Mouse (Mus musculus) right cerebral cortex, postnatal 4 days (tissue): ENCODE measurements around the gene Man1a2.

Experiments used
- DNase-seq: peaks from one replicate; pipeline ENCODE4 v3.0.0-alpha.2; 2022

Man1a2 gene

DNA sequence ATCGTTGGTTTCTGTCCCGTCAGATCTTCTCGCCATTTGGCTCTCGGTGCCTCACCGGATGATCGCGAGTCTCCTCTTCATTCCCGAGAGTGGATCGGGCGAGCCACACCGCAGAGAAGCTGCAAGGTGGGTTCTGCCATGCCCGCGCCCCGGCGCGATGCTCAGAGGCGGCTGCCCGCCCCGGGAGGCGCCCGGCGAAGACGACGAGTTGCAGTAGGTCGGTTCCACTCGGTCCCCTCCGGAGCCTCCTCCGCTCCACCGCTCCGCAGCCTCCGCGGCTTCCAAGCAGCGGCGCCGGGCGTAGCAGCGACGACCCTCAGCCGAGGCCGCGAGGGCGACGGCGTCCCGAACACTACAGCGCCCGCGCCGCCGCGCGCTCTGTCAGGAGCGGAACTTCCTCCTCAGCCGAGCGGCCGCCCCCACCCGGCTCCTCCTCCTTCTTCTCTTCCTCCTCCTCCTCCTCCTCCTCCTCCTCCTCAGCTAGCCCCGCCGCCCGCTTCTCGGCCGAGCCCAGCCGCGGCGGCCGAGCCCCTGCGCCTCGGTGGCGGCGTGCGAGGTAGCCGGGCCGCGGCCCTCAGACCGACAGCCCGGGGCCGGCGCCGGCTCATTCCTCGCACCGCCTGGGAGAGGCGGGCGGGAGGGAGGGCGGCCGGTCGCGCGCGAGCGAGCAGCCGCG lies at the start of gene Man1a2:
TSS of gene Man1a2 (minus strand) at position 417 of the 676 bp plus-strand sequence.
- DNase-seq = peak; percentile 82

DNA sequence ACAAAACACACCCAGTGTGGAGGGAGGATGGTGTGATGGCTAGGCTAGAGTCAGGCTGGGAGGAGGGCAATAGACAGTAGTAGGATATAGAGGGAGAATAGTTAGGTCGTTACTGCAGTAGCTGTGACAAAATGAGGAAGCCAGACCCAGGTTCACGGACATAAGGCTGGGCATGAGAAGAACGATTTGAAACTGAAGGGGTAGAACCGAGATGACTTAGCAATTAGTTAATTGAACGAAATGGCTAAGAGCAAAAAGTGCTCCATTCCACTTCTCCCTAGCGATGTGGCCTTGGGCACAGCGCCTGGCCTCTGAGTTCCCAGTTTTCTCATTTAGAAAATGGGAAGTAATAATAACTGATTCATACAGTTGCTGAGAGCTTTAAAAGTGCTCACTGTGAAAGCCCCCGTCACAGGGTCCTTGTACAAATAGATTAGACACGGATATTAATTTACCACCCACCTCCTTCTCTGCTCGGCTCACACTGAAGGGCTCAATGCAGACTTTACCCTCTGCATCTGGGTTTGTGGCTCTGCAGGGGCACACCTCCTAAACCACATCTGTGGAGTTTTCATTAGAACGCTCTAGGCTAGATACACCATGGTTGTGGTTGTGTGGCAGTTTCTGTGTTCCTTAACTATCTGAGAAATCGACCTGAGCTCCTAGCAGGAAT lies 49.3 kb upstream of the Man1a2 start:
- no peak for DNase-seq

DNA sequence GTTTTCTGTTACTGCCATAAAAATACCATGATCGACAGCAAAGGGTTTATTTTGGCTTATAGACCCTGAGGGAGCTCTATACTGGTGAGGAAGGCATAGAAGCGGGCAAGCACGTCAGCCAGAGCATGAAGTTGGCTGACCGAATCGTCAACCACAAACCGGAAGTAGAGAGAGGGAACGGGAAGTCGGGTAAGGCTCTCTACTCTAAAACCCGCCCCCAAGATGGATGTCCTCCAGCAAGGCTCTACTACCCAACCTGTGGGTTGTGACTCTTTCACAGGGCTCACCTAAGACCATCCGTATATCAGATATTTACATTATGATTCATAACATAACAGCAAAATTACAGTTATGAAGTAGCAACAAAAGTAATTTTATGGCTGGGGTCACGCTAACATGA lies 46.6 kb upstream of the Man1a2 start:
- DNase-seq = no peak

DNA sequence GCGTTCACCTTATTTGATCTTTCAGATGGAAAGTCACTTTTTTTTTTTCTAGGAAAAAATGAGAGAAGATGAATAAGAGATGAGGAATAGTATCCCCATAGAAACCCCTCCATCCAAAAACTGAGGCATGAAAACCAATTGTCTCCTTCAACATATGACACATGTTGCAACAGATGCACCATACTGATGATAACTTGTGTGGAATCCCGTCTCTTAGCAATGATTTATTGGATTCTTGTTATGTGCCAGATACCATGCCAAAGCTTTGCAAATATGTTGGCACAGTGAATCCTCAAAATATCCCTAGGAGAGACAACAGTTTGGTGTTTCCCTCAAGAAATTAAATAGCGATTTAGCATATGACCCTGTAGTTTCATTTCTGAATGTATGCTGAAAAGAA lies 46.0 kb upstream of the Man1a2 start:
- DNase-seq = no peak

DNA sequence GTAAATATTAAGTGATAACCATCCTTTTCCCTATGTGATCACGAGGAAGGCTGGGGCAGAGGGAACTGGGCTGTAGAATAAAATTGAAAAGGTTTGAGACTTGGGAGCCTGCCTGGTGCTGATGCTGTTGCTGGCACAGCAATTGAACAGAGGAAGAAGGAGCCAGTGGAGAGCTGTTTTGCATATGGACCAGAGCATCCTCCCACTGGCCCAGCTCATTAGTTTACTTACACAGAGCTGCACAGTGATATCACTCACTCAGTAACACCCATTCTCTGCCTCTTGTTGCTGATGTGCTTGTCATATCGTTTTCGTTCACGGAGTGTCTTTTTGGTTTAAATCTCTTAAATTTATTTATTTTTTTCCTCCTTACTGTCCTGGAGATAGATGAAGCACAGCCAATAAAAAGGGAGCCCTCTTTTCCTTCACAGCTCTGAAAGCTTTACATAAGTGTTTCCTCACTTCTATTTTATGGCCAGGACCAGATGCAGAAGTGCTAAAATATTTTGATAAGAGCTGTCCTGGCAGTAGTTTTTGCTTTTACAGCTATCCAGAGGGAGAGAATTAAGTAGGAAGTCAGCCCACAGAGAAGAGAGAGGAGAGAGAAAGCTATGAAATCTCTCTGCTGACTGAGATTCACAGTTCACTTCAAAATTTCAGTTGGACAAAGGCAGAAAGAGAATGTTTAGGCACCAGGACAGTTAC lies 42.9 kb upstream of the Man1a2 start:
- peak; percentile 11 for DNase-seq

DNA sequence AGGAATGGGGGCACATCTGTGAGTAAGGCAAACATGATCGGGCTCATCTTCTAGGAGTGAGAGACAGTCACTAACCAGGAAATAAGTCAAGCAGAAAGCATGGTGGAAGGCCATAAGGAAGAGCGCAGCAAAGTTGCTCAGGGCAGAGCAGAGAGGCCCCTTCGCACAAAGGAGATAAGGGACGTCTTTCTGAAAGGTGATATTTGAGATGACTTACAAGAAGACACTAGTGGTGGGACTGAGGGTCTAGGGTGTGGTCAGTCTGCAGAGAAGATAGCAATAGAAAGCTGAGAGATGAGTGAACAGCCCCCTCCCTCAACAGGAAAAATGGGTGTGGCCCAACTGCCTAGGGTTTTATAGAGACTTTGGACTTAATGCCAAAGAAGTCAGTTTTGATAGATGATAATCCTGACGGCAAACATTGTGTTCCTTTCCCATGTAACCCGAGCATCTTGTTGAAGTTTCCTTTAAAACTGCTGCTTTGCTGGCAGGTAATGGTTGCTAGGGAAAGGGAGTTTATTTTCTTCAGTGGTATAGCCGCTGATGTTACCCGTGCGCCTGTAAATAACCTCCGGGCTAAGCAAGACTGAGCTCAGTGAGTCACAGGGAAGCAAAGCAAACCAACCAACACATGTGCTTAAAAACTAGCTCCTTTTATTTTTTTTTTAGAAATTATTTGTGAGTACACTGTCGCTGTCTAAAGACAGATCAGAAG lies 40.8 kb upstream of the Man1a2 start:
- no peak for DNase-seq

DNA sequence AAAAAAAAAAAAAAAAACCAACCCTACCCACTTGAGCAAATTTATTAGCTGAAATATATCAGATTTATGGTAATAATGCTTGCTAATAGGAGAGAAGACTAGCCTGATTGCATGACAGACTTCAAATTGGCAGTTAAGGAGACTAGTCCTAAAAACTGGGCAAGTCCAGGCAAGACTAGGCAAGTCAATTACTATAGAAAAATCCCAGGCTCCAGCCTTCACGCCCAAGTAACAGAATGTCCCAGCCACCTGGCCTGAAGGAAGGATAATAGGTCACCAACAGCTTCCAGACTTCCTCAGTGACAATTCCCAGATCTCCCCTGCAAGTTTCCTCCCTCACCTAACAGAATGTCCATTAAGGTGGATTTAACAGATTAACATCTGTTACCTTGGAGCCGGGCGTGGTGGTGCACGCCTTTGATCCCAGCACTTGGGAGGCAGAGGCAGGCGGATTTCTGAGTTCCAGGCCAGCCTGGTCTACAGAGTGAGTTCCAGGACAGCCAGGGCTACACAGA lies 35.5 kb upstream of the Man1a2 start:
- no peak for DNase-seq

DNA sequence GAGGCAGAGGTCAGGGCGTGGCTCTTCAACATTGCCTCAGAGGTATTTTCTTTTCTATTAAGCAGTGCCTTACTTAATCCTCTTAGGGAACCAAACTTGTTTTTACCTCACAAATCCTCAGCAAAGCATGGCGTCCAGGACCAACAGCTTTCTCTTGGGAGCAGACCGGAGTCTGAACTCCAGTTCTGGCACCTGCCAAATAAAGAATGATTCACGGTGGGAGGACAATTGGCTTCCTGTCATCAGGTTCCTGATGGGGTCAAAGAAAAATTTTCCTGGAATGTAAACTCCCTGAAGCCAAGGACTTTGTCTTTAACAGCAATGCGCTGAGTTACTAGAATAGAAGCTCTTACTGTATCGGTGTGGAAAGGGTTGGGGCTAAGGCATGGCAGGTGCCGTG lies 30.9 kb upstream of the Man1a2 start:
- no peak for DNase-seq

DNA sequence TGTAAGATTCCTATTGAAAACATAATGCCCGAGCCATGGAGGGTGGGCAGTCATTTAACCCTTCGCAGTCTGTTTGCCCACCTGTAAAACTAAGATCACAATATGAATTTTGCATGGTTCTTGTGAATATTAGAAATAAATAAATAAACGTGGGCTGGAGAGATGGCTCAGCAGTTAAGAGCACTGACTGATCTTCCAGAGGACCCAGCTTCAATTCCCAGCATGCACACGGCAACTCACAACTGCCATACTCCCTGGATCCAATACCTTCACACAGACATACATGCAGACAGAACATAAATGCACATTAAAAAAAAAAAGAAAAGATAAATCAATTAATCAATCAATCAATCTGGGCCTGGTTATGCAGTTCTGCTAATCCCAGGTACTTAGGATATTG lies 30.1 kb upstream of the Man1a2 start:
- no peak for DNase-seq

DNA sequence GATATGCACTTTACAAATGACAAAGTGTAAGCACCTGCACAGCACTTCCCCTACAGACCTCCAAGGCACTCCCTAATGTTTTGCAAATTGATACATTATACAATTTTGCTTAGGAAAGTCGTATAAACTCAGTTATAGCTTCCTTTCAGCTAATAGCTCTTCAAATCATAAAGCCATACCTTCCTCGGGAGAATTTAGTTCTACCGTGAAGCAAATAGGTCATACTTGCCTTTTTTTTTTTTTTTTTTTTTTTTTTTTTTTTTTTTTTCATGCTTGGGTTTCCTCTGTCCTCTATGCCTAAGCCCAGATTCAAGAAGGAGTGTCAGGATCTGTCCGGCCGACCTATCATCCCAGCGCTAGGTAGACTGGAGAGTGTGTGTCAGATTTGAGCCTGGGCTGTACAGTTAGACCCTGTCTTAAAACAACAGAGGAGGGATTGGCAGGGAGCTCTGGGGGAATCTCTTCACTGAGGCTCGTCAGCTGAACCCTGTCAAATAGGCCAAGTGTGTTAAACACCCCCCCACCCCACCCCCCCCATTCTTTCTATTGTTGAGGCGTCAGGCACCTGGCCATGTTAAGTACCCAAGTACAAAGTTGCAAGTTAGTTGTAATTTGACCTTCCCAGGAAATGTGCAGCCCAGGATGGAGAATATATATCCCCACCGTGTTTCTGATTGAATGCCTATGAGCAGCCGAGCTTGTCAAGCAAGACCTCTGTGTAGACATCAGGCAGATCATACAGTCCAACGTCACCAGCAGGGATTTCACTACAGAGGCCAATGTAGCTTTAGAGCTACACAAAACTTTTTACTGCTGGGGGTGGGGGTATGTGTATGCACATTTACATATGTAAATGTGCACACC lies 28.1 kb upstream of the Man1a2 start:
- no peak for DNase-seq

DNA sequence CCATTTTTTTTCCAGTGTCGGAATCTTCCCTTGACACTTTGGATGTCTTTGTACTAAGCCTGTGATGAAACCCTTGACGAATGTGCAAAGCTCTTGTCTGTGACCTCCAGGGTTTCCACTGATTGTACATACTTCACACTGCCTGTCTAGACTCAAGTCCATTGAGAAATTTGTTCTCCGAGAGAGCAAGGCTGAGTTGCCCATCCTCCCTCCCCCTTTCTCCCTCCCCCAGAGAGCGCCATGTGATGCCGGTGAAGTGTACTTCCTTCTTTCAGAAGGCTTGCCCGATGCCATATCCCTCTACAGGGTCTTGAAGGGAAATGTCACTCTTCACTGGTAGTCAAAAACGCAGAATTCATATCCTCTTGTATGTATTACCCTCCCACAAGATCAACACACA lies 26.8 kb upstream of the Man1a2 start:
- DNase-seq = no peak

DNA sequence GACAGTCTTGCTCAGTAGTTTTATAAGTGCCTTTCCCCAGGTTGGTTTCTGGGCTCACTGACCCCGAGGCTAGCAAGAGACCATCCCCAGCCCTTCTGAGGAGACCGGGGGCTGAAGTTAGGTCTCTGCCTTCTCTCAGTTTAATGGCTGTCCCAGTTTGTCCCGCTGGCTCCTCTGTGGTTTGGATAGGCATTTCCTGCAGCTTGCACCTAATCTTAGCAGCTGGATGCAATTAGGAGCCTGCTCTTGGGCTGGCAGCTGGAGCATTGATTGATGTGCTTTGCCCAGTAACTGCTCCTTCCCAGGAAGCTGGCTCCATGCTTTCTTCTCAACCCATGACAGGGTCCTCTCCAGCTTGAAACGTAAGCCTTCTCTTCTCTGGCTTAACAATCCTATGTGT lies 26.2 kb upstream of the Man1a2 start:
- no peak for DNase-seq

DNA sequence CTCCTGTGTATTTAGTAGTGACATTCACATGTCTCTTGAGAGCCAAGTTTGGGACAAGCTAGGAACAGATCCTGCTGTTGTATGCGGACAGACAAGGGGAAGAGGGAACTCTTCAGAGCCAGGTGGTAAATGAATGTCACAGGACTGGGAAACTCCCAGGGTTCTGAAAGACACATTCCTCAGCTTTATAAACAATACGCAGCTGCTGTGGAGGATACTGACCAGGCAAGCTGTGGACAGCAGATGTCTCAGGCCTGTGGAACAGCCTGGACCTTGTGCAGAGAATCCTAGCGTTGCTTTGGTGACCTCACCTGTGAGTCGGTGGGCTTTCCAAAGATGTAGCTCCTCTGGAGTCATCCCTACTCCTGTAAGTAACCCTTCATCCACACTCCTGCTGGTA lies 21.8 kb upstream of the Man1a2 start:
- no peak for DNase-seq

DNA sequence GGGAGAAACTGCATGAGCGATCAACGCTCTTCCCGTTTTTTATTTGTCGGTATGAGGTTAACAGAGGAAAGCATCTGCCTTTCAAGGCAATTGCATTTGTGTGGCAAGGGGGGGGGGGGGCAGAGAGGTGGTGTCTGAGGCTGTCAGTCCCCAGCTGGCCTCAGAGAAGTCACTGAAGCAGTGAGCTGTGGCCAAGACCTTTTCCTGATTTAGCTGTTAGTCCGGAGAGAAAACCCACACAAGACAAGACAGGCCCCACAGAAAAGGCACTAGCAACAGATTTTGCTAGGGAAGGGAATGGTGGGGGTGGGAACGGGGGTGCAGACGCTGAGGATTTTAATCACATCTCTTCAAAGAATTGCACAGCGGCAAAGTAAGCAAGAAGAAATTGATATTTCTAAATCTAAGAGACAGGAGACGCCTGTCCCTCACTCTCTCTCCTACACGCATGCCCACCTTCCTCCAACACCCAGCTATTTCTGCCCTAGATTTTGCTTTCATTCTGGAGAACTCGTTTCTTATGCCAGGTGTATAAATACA lies 19.9 kb upstream of the Man1a2 start:
- no peak for DNase-seq

DNA sequence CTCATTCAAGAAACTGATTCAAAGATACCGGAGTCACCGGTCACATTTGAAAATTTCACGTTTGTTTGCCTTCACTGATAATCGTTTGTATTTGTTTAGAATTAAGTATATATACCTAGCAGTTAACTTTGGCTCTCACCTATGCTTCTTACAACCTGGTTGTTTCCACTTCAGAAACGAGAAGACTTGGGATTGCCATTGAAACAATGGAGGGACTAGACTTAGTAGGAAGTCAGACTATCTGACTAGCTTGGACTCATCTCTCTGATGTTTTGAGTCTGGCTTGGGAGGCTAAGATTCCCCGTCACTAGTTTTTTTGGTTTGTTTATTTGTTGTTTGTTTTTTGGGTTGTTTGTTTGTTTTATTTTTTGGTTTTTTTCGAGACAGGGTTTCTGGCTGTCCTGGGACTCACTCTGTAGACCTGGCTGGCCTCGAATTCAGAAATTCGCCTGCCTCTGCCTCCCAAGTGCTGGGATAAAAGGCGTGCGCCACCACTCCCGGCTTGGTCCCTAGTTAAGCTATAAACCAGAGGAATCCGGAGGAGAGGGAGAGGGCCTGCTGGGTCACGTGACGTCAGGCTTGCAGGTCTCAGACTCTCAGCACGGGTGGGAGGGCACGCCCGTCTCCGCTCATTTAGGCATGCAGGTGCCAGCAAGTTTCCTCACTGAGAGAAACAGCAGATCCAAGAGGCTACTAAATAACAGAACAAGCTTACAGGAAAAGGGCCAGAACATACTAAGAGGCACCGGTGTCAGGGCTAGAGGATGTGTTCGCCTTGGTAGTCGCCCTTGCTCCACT lies 18.7 kb upstream of the Man1a2 start:
- DNase-seq = no peak

DNA sequence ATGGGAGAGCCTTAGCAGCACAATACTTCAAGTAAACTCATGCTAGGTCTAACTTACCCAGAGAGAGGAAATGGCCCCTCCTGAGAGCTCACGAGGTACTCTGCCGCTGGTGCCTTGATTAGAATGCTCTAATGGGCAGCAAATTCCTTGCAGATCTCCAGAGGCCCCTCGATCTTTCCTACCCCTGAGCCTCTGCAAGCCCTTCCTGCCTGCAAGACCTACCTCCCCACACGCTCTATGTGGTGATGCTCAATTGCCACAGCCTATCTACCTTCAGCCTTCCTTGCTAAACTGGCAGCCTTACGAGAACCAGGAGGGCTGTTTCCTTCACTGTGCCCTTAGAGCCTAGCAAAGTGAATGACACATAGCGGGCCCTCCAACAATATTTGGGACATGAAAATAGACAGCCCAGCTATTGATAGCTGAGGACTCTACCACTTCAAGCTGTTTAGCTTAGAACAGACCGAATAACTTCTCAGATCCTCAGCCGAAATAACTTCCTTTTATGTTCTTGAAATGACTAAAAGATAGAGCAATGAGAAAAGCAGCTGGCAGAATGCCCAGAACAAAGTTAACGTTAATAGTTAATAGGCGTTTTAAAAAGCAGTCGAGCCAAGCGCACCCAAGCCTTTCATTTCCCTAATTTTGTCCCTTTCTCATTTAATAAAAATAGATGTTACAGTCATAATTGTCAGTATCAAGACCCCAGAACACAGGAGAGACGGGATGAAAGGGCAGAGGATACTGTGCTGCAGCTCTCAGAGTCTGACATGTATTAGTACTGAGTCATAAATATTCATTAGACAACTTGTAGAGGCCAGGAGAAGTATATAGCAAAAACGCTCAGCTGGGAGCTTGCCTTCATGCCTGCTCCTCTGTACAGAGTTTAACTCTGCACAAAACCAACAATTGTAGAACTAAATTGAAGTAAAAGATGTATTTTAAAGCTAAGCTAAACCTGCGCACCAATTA lies 17.9 kb upstream of the Man1a2 start:
- DNase-seq = peak; percentile 22

DNA sequence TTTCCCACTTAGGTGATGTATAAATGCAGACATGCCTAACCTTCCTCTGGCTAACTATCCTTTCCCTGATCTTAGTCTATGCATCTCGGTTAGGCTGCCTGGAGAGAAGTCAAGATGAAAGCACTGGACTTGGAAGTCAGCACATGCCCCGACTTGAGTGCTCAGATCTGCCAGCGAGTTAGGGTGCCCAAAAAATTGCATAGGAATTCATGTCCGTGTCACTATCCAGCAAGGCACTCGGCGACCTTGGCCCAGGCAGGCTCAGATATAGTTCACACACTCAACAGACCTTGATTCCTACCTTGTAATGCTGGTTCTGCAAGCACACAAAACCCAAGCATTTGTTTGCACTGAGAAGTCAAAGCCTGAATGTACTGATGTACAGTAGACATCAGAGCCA lies 3.4 kb upstream of the Man1a2 start:
- DNase-seq = no peak

DNA sequence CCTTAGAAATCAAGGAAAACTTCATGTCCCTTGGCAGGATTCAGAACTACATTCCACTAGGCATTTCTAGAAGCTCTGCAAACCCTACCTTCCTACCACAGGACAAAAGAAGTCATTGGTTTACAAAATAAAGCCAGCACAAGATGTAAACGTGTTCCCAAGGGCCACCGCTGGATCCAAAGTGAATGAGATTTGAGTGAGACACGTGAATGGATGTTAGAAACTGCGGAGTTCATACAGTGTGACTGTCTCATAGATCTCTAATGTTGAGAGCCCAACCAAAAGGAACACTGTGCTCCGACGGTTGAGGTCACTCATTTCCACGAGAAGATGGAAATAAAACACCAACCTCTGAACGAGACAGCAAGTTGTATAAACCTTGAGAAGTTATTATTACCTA lies 1.5 kb upstream of the Man1a2 start:
- DNase-seq = no peak

DNA sequence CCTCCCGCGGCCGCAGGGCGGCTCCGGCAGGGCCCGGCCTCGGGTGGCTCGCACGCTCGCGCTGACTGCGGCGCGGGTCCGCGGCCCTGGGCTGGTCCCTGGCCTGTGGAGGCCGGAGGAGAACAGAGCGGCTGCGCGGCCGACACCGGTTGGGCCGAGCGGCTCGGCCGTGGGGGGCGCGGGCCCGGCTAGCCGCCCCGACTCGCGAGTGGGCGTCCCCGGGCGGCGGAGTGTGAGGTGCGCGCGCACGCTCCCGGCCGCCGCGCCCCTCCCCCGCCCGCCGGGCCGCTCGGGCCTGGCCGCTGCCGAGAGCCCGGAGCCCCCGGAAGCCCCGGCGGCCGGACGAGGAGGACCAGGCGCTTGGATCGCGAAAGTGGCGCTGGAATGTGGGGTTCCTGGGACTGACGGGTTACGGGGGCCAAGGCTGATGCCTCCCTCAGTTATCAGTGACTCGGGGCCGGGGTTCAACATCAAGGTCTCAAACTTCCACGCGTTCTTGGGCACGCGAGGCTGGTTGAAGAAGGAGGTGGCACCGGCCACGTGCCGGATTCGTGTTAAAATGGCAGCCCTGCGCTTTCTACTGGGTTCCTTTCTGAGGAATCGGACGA lies 564 bp upstream of the Man1a2 start:
- DNase-seq = peak; percentile 75
